Mouse (Mus musculus) MEL (cell line): ENCODE results near the gene Vgf. TPM values are rescaled to one million over a fixed set of nuclear protein-coding genes. Genes with fewer than 3 reads are reported as not detected.

Experiments
- DNase-seq: peaks from one replicate; pipeline ENCODE4 v3.0.0; 2011; ENCODE audit warnings: low read depth, low spot score
- H3K27ac ChIP-seq: 2 replicates; pipeline ENCODE4 v1.5.1; 2012; ENCODE audit warnings: low read depth, mild to moderate bottlenecking, control low read depth, low read length, moderate library complexity; ENCODE audit not compliant: control insufficient read depth
- H3K27me3 ChIP-seq, 2 experiments: fragments of 150-350 bp in 1 of 2; sonication (generic) in 1 of 2; 2 replicates each; pipeline ENCODE4 v1.6.1; 2012; ENCODE audit warnings: low read length in 2 of 2, mild to moderate bottlenecking in 2 of 2, improper control_type of control experiment in 1 of 2, moderate library complexity in 1 of 2; ENCODE audit not compliant: insufficient read depth in 2 of 2, control insufficient read depth in 1 of 2
- H3K36me3 ChIP-seq, 2 experiments: 2 replicates each; pipeline ENCODE4 v1.6.1; 2012 to 2014; ENCODE audit warnings: low read length in 2 of 2, improper control_type of control experiment in 1 of 2, inconsistent platforms in 1 of 2, mild to moderate bottlenecking in 1 of 2; ENCODE audit not compliant: insufficient read depth in 2 of 2, control insufficient read depth in 1 of 2
- H3K4me1 ChIP-seq, 2 experiments: fragments of 150-350 bp in 1 of 2; sonication (generic) in 1 of 2; 2 replicates each; pipeline ENCODE4 v1.6.1; 2012; ENCODE audit warnings: low read length in 2 of 2, improper control_type of control experiment in 1 of 2, mild to moderate bottlenecking in 1 of 2; ENCODE audit not compliant: insufficient read depth in 2 of 2, control insufficient read depth in 1 of 2
- H3K4me3 ChIP-seq, 2 experiments: fragments of 150-350 bp in 1 of 2; sonication (generic) in 1 of 2; 2 replicates each; pipeline ENCODE4 v1.5.1; 2012; ENCODE audit warnings: low read depth in 2 of 2, low read length in 2 of 2, mild to moderate bottlenecking in 2 of 2, moderate library complexity in 2 of 2, control low read depth in 1 of 2, improper control_type of control experiment in 1 of 2; ENCODE audit not compliant: control insufficient read depth in 1 of 2, insufficient read depth in 1 of 2
- H3K79me2 ChIP-seq: 2 replicates; pipeline ENCODE4 v1.6.1; 2012; ENCODE audit warnings: mild to moderate bottlenecking, low read length, moderate library complexity; ENCODE audit not compliant: control insufficient read depth, poor library complexity, insufficient read depth
- H3K9ac ChIP-seq: 2 replicates; pipeline ENCODE4 v1.6.1; 2012; ENCODE audit warnings: low read depth, mild to moderate bottlenecking, control low read depth, low read length, moderate library complexity; ENCODE audit not compliant: control insufficient read depth, poor library complexity, severe bottlenecking
- H3K9me3 ChIP-seq: fragments of 150-350 bp; sonication (generic); replicated peaks from 2 replicates; pipeline ENCODE4 v1.6.1; 2012; ENCODE audit warnings: mild to moderate bottlenecking, low read length, improper control_type of control experiment, moderate library complexity; ENCODE audit not compliant: insufficient read depth
- BHLHE40 ChIP-seq: IDR thresholded peaks from 2 replicates; pipeline ENCODE4 v1.6.1; 2012; ENCODE audit warnings: low read depth, mild to moderate bottlenecking, inconsistent platforms, low read length, improper control_type of control experiment, borderline replicate concordance
- CHD1 ChIP-seq: IDR thresholded peaks from 2 replicates; pipeline ENCODE4 v1.6.1; 2012; ENCODE audit warnings: low read depth, mild to moderate bottlenecking, inconsistent platforms, low read length, improper control_type of control experiment
- CHD2 ChIP-seq: IDR thresholded peaks from 2 replicates; pipeline ENCODE4 v1.6.1; 2011; ENCODE audit warnings: low read length, improper control_type of control experiment
- CTCF ChIP-seq, 3 experiments: IDR thresholded peaks in 2 of 3; conservative IDR thresholded peaks in 1 of 3; 2 replicates each; pipeline ENCODE4 v1.5.1; 2011 to 2012; ENCODE audit warnings: low read length in 3 of 3, low read depth in 2 of 3, mild to moderate bottlenecking in 2 of 3, improper control_type of control experiment in 1 of 3, inconsistent platforms in 1 of 3, mixed read lengths in 1 of 3, moderate library complexity in 1 of 3; ENCODE audit not compliant: control insufficient read depth in 1 of 3, insufficient read depth in 1 of 3, poor library complexity in 1 of 3, severe bottlenecking in 1 of 3
- E2F4 ChIP-seq: IDR thresholded peaks from 2 replicates; pipeline ENCODE4 v1.6.1; 2011; ENCODE audit warnings: low read depth, low read length, improper control_type of control experiment, borderline replicate concordance
- EP300 ChIP-seq, 2 experiments: IDR thresholded peaks; 2 replicates each; pipeline ENCODE4 v1.6.1; 2011; ENCODE audit warnings: improper control_type of control experiment in 2 of 2, low read length in 2 of 2, low read depth in 1 of 2, mild to moderate bottlenecking in 1 of 2
- ETS1 ChIP-seq: IDR thresholded peaks from 2 replicates; pipeline ENCODE4 v1.6.1; 2012; ENCODE audit warnings: low read depth, mild to moderate bottlenecking, inconsistent platforms, low read length, improper control_type of control experiment, moderate library complexity
- GATA1 ChIP-seq: IDR thresholded peaks from 2 replicates; pipeline ENCODE4 v1.6.1; 2011; ENCODE audit warnings: low read depth, low read length, improper control_type of control experiment
- HCFC1 ChIP-seq: IDR thresholded peaks from 2 replicates; pipeline ENCODE4 v1.6.1; 2012; ENCODE audit warnings: low read depth, mild to moderate bottlenecking, inconsistent platforms, low read length, improper control_type of control experiment, moderate library complexity
- JUND ChIP-seq: IDR thresholded peaks from 2 replicates; pipeline ENCODE4 v1.6.1; 2011; ENCODE audit warnings: low read depth, mild to moderate bottlenecking, improper control_type of control experiment, low read length
- MAZ ChIP-seq: IDR thresholded peaks from 2 replicates; pipeline ENCODE4 v1.6.1; 2012; ENCODE audit warnings: low read depth, mild to moderate bottlenecking, inconsistent platforms, low read length, improper control_type of control experiment
- MEF2A ChIP-seq: IDR thresholded peaks from 2 replicates; pipeline ENCODE4 v1.6.1; 2014; ENCODE audit warnings: low read depth, mild to moderate bottlenecking, inconsistent platforms, low read length, improper control_type of control experiment; ENCODE audit not compliant: poor library complexity, insufficient replicate concordance, severe bottlenecking; ENCODE audit errors: extremely low read depth
- MXI1 ChIP-seq: IDR thresholded peaks from 2 replicates; pipeline ENCODE4 v1.6.1; 2011; ENCODE audit warnings: mild to moderate bottlenecking, low read depth, low read length, improper control_type of control experiment
- MYB ChIP-seq: IDR thresholded peaks from 2 replicates; pipeline ENCODE4 v1.6.1; 2011; ENCODE audit warnings: mild to moderate bottlenecking, low read depth, low read length, improper control_type of control experiment
- MYC ChIP-seq: IDR thresholded peaks from 2 replicates; pipeline ENCODE4 v1.6.1; 2011; ENCODE audit warnings: low read depth, mild to moderate bottlenecking, low read length, improper control_type of control experiment, moderate library complexity
- NELFE ChIP-seq: IDR thresholded peaks from 2 replicates; pipeline ENCODE4 v1.6.1; 2011; ENCODE audit warnings: low read depth, low read length, improper control_type of control experiment
- POLR2A ChIP-seq, 2 experiments: IDR thresholded peaks; 2 replicates each; pipeline ENCODE4 v1.6.1; 2011 to 2012; ENCODE audit warnings: low read length in 2 of 2, mild to moderate bottlenecking in 2 of 2, control low read depth in 1 of 2, improper control_type of control experiment in 1 of 2, low read depth in 1 of 2, moderate library complexity in 1 of 2; ENCODE audit not compliant: control insufficient read depth in 1 of 2, insufficient read depth in 1 of 2, poor library complexity in 1 of 2
- POLR2AphosphoS5 ChIP-seq: IDR thresholded peaks from 2 replicates; pipeline ENCODE4 v1.6.1; 2012; ENCODE audit warnings: low read depth, borderline replicate concordance, mild to moderate bottlenecking, inconsistent platforms, low read length, moderate library complexity, mixed read lengths
- RAD21 ChIP-seq: IDR thresholded peaks from 2 replicates; pipeline ENCODE4 v1.6.1; 2011; ENCODE audit warnings: mild to moderate bottlenecking, low read depth, low read length, improper control_type of control experiment
- RCOR1 ChIP-seq: IDR thresholded peaks from 2 replicates; pipeline ENCODE4 v1.6.1; 2012; ENCODE audit warnings: low read depth, mild to moderate bottlenecking, inconsistent platforms, low read length, improper control_type of control experiment
- SIN3A ChIP-seq: IDR thresholded peaks from 2 replicates; pipeline ENCODE4 v1.6.1; 2012; ENCODE audit warnings: low read length, improper control_type of control experiment, inconsistent platforms
- SMC3 ChIP-seq: IDR thresholded peaks from 2 replicates; pipeline ENCODE4 v1.6.1; 2011; ENCODE audit warnings: low read depth, low read length, improper control_type of control experiment
- TAL1 ChIP-seq: IDR thresholded peaks from 2 replicates; pipeline ENCODE4 v1.6.1; 2012; ENCODE audit warnings: mild to moderate bottlenecking, inconsistent platforms, low read length, moderate library complexity, mixed read lengths
- TBP ChIP-seq: IDR thresholded peaks from 2 replicates; pipeline ENCODE4 v1.8.0; 2011; ENCODE audit warnings: low read depth, low read length, improper control_type of control experiment
- TCF12 ChIP-seq: IDR thresholded peaks from 2 replicates; pipeline ENCODE4 v1.6.1; 2014; ENCODE audit warnings: low read depth, mild to moderate bottlenecking, inconsistent platforms, low read length, improper control_type of control experiment, moderate library complexity
- UBTF ChIP-seq: IDR thresholded peaks from 2 replicates; pipeline ENCODE4 v1.6.1; 2012; ENCODE audit warnings: low read depth, mild to moderate bottlenecking, inconsistent platforms, low read length, improper control_type of control experiment, moderate library complexity, borderline replicate concordance; ENCODE audit not compliant: insufficient read depth
- ZKSCAN1 ChIP-seq: IDR thresholded peaks from 2 replicates; pipeline ENCODE4 v1.6.1; 2012; ENCODE audit warnings: low read depth, mild to moderate bottlenecking, inconsistent platforms, low read length, improper control_type of control experiment, moderate library complexity
- ZMIZ1 ChIP-seq: IDR thresholded peaks from 2 replicates; pipeline ENCODE4 v1.6.1; 2012; ENCODE audit warnings: low read depth, mild to moderate bottlenecking, inconsistent platforms, low read length, improper control_type of control experiment, moderate library complexity
- polyA plus RNA-seq, 2 experiments: library from polyadenylated mRNA; stranded (reverse) in 1 of 2; unstranded in 1 of 2; fragments of >175 nt in 1 of 2; fragments of >200 nt in 1 of 2; gene quantifications; 2 replicates each; pipeline versions ENCODE4 v1.2.1 to v1.2.4; 2012; ENCODE audit warnings: low replicate concordance in 2 of 2, low read depth in 1 of 2; ENCODE audit not compliant: insufficient read length in 2 of 2, insufficient read depth in 1 of 2, missing spikeins in 1 of 2
- total RNA-seq: library from RNA; depleted of rRNA; stranded (reverse); fragments of 300-350 nt; gene quantifications from 2 replicates; pipeline ENCODE4 v1.2.3, GENCODE M21; 2012; rRNA removed

Gene Vgf
- total RNA-seq (0.42 and 0.52 TPM in 2 replicates), polyA plus RNA-seq (1 to 10 TPM in 1 of 2 experiments, not detected in 1; 1.4 TPM)

GRCm38 (mm10) chr5:137026092-137026491, at the start of gene Vgf:
TSS of gene Vgf (plus strand) at chr5:137026392.
- TF ChIP-seq TAL1 (no peak), CHD1 (no peak), CHD2 (no peak), BHLHE40 (no peak), E2F4 (no peak), SIN3A (no peak), ETS1 (no peak), MEF2A (no peak), SMC3 (no peak), RAD21 (no peak), UBTF (no peak), MYC (no peak), JUND (no peak), NELFE (no peak), MYB (no peak), CTCF (IDR thresholded peaks at IDR 0.05 in 2 of 3, conservative IDR thresholded peaks at IDR 0.05 in 1 of 3; ENCODE audit: control insufficient read depth in 1 of 3, insufficient read depth in 1 of 3, low read depth in 2 of 3, low read length in 3 of 3, poor library complexity in 1 of 3, severe bottlenecking in 1 of 3) (no peak), GATA1 (no peak)
- no peak for DNase-seq
- peaks cover 0 to 4% of the 10 kb centered on the region in 2 experiments; a peak in 2 of 4 replicates for H3K36me3 ChIP-seq
- peak within 1 kb of the TSS; percentile 50 to 54 for H3K4me3 ChIP-seq
- no peaks in the 10 kb centered on the region for H3K79me2 ChIP-seq
- H3K27ac ChIP-seq = no peak within 1 kb of the TSS
- H3K4me1 ChIP-seq = peaks cover 0 to 8% of the 10 kb centered on the region in 2 experiments; a peak in 2 of 4 replicates
- peaks cover 0 to 3% of the 10 kb centered on the region in 2 experiments; a peak in 3 of 4 replicates for H3K27me3 ChIP-seq
- peak within 1 kb of the TSS; percentile 57 for H3K9ac ChIP-seq
- no peaks in the 10 kb centered on the region for H3K9me3 ChIP-seq

- Histone ChIP-seq H3K4me1 (peaks cover 0 to 14% of the 10 kb centered on the region in 2 experiments; a peak in 2 of 4 replicates), H3K36me3 (peaks cover 0 to 8% of the 10 kb centered on the region in 2 experiments; a peak in 2 of 4 replicates), H3K9me3 (no peaks in the 10 kb centered on the region), H3K27me3 (no peaks in the 10 kb centered on the region), H3K4me3 (no peak overlapping the region), H3K27ac (no peak overlapping the region), H3K79me2 (no peaks in the 10 kb centered on the region), H3K9ac (no peak overlapping the region)
- DNase-seq = no peak
- TF ChIP-seq POLR2AphosphoS5 = no peak
- TF ChIP-seq ETS1 = no peak
- TF ChIP-seq MYC = no peak
- no peak for TF ChIP-seq RCOR1
- no peak for TF ChIP-seq MAZ
- no peak for TF ChIP-seq HCFC1
- no peak for TF ChIP-seq POLR2A (IDR thresholded peaks at IDR 0.05; ENCODE audit: control insufficient read depth in 1 of 2, insufficient read depth in 1 of 2, low read depth in 1 of 2, low read length in 2 of 2, poor library complexity in 1 of 2)
- TF ChIP-seq GATA1 = no peak
- no peak for TF ChIP-seq SIN3A
- TF ChIP-seq TCF12 = no peak
- TF ChIP-seq TBP = no peak
- no peak for TF ChIP-seq CTCF (IDR thresholded peaks at IDR 0.05 in 2 of 3, conservative IDR thresholded peaks at IDR 0.05 in 1 of 3; ENCODE audit: control insufficient read depth in 1 of 3, insufficient read depth in 1 of 3, low read depth in 2 of 3, low read length in 3 of 3, poor library complexity in 1 of 3, severe bottlenecking in 1 of 3)
- TF ChIP-seq ZMIZ1 = no peak
- TF ChIP-seq MXI1 = no peak
- no peak for TF ChIP-seq E2F4
- TF ChIP-seq EP300 (IDR thresholded peaks at IDR 0.05; ENCODE audit: low read depth in 1 of 2, low read length in 2 of 2) = no peak
- TF ChIP-seq CHD1 = no peak
- TF ChIP-seq ZKSCAN1 = no peak
- TF ChIP-seq SMC3 = no peak
- no peak for TF ChIP-seq MEF2A
Observed at GRCm38 (mm10) chr5:136977769-136978168, 48.4 kb upstream of the Vgf start.
